Mouse (Mus musculus) thymus, postnatal 4 days (tissue): Measurements from ENCODE around the gene Cyp2c68.
"Not testable (repeated sequence)": the region's sequence is repeated elsewhere in the genome, so short reads cannot be mapped to it uniquely, and the experiment has no call there.

Experiments
- DNase-seq: peaks from one replicate; pipeline ENCODE4 v3.0.0; 2021

The Cyp2c68 gene

GRCm38 (mm10) chr19:39740920-39741319, at the start of gene Cyp2c68:
TSS of gene Cyp2c68 (minus strand) at chr19:39741054.
- DNase-seq, result no peak

GRCm38 (mm10) chr19:39785458-39785857, 44.6 kb upstream of the Cyp2c68 start:
- not testable (repeated sequence) for DNase-seq

- no peak for DNase-seq
These were observed 4.5 kb upstream of the Cyp2c68 start for GRCm38 (mm10) chr19:39745357-39745756.

- not testable (repeated sequence) for DNase-seq
These were observed 3.5 kb upstream of the Cyp2c68 start for GRCm38 (mm10) chr19:39744361-39744760.

GRCm38 (mm10) chr19:39711116-39711515, 29.7 kb downstream of the Cyp2c68 start:
- DNase-seq, result not testable (repeated sequence)

- not testable (repeated sequence) for DNase-seq
These were observed 75.2 kb downstream of the Cyp2c68 start for GRCm38 (mm10) chr19:39665650-39666049.

GRCm38 (mm10) chr19:39652381-39652780, 88.5 kb downstream of the Cyp2c68 start:
- DNase-seq, result no peak

- DNase-seq, result no peak
These were observed 91.9 kb downstream of the Cyp2c68 start, which contains the start of gene Cyp2c67 for GRCm38 (mm10) chr19:39648938-39649337. TSS of gene Cyp2c67 (minus strand) at chr19:39649051.

GRCm38 (mm10) chr19:39647519-39647918, 93.3 kb downstream of the Cyp2c68 start:
- no peak for DNase-seq

- DNase-seq, result not testable (repeated sequence)
These were observed 96.3 kb downstream of the Cyp2c68 start for GRCm38 (mm10) chr19:39644551-39644950.
